Mouse (Mus musculus): ENCODE results near the gene Wdhd1.

DNA sequence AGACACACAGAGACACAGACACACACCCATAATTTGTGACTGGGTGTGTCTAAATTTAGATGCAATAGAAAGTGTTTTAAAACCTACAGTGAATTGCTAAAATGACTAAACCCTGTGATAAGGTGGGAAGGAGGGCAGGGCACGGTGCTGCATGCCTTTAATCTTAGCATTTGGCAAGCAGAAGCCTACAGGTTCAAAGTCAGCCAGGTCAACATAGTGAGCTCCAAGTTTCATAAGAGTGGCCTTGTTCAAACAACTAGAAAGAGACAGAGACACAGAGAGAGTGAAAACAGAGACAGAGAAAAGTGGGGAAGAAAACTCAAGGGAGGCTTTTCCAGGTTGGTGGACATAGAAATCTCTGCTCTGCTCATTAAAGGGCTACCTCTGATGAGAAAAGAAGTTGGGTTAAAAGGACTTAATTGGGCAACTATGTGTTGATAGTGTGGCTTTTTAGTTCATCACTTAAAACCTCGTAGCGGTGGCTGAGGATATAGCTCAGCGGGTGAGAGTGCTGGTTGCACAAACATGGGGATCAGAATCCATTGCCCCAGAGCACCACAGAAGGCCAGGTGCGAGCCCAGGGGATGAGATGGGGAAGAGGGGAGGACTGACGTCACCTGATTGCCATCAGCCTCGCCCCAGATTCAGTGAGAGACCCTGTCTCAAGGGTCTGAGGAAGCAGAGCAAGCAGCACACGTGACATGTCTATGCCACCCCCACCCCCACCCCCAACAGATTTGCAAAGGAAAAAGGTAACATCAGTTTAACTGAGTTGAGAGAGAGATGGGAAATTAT is 56.2 kb downstream of the Wdhd1 start:
- TF ChIP-seq CTCF (IDR thresholded peaks at IDR 0.05; ENCODE audit: borderline replicate concordance, extremely low read depth, insufficient read depth, insufficient read length), result no peak
- no peak for TF ChIP-seq POLR2A (IDR thresholded peaks at IDR 0.05; ENCODE audit: borderline replicate concordance, extremely low read depth, insufficient read depth, insufficient read length, poor library complexity, severe bottlenecking)
